Mouse (Mus musculus) common myeloid progenitor, adult 5-6 weeks (primary cell): ENCODE results near the gene Olfr702. TPM values are rescaled to one million over a fixed set of nuclear protein-coding genes. Genes with fewer than 3 reads are reported as not detected.

Experiments used
- ATAC-seq: replicated peaks from 2 replicates; pipeline ENCODE4 v1.8.0; 2016; ENCODE audit warnings: low read depth, mild to moderate bottlenecking, moderate TSS enrichment, inconsistent platforms; ENCODE audit not compliant: poor library complexity, severe bottlenecking
- total RNA-seq: library from RNA; stranded (forward); fragments of 200-1000, 187-1606 nt; gene quantifications from 2 replicates; pipeline ENCODE4 v1.2.3, GENCODE M21; 2017

Olfr702 gene
- not detected in 2 replicates for total RNA-seq

GRCm38 (mm10) chr7:106833793-106834192 is at the start of gene Olfr702:
Gene Olfr702, minus strand, starts transcription at chr7:106833893.
- ATAC-seq = no peak

- ATAC-seq = no peak
These were observed 43.1 kb upstream of the Olfr702 start, which contains the start of gene Olfr705 for GRCm38 (mm10) chr7:106876791-106877190. Gene Olfr705, minus strand, starts transcription at chr7:106876891.

- ATAC-seq = no peak
These were observed 29.2 kb upstream of the Olfr702 start, which contains the start of gene Olfr704 for GRCm38 (mm10) chr7:106862885-106863284. Gene Olfr704, plus strand, starts transcription at chr7:106863185.

- ATAC-seq = no peak
These were observed 9.4 kb upstream of the Olfr702 start, which contains the start of gene Olfr703 for GRCm38 (mm10) chr7:106843060-106843459. Gene Olfr703, plus strand, starts transcription at chr7:106843360.

- no peak for ATAC-seq
These were observed 15.3 kb downstream of the Olfr702 start for GRCm38 (mm10) chr7:106818414-106818813.

- ATAC-seq = peak; percentile 88
These were observed 17.9 kb downstream of the Olfr702 start for GRCm38 (mm10) chr7:106815775-106816174.

- no peak for ATAC-seq
These were observed 19.9 kb downstream of the Olfr702 start, which contains the start of gene Olfr701 for GRCm38 (mm10) chr7:106813829-106814228. Gene Olfr701, plus strand, starts transcription at chr7:106814129.

- ATAC-seq = no peak
These were observed 25.0 kb downstream of the Olfr702 start, which contains the start of gene Olfr700 for GRCm38 (mm10) chr7:106808734-106809133. Gene Olfr700, minus strand, starts transcription at chr7:106808834.

- no peak for ATAC-seq
These were observed 40.6 kb downstream of the Olfr702 start, which contains the start of gene Olfr699 for GRCm38 (mm10) chr7:106793098-106793497. Gene Olfr699, minus strand, starts transcription at chr7:106793198.

GRCm38 (mm10) chr7:106788330-106788729 is 45.4 kb downstream of the Olfr702 start:
- 0 out of 2 replicates have a peak, but pooled peaks have one; percentile 52 for ATAC-seq

Other genes with a start within 250 kb of the Olfr702 start
- not detected in 2 replicates for gene Olfr693, start 153.3 kb downstream of the Olfr702 start, total RNA-seq
- gene Olfr694, start 142.1 kb downstream of the Olfr702 start, total RNA-seq = not detected in 2 replicates
- gene Olfr695, start 117.5 kb downstream of the Olfr702 start, total RNA-seq = not detected in 2 replicates
- gene Olfr697, start 91.5 kb downstream of the Olfr702 start, total RNA-seq = not detected in 2 replicates
- gene Olfr698, start 78.5 kb downstream of the Olfr702 start, total RNA-seq = not detected in 2 replicates
- not detected in 2 replicates for gene Olfr699, start 40.7 kb downstream of the Olfr702 start, total RNA-seq
- not detected in 2 replicates for gene Olfr700, start 25.1 kb downstream of the Olfr702 start, total RNA-seq
- not detected in 2 replicates for gene Olfr701, start 19.8 kb downstream of the Olfr702 start, total RNA-seq
- gene Olfr703, start 9.5 kb upstream of the Olfr702 start, total RNA-seq = not detected in 2 replicates
- gene Olfr704, start 29.3 kb upstream of the Olfr702 start, total RNA-seq = not detected in 2 replicates
- not detected in 2 replicates for gene Olfr705, start 43.0 kb upstream of the Olfr702 start, total RNA-seq
- not detected in 2 replicates for gene Olfr706, start 54.3 kb upstream of the Olfr702 start, total RNA-seq
- not detected in 2 replicates for gene Olfr707, start 67.3 kb upstream of the Olfr702 start, total RNA-seq
- gene Olfr1532-ps1, start 74.1 kb upstream of the Olfr702 start, total RNA-seq = not detected in 2 replicates
- not detected in 2 replicates for gene Olfr709-ps1, start 98.3 kb upstream of the Olfr702 start, total RNA-seq
- gene Olfr710, start 114.4 kb upstream of the Olfr702 start, total RNA-seq = not detected in 2 replicates
- gene Olfr6, start 130.0 kb upstream of the Olfr702 start, total RNA-seq = not detected in 2 replicates
- gene Olfr711, start 141.6 kb upstream of the Olfr702 start, total RNA-seq = not detected in 2 replicates
- gene Olfr2, start 172.2 kb upstream of the Olfr702 start, total RNA-seq = 0.87 TPM in 1 of 2 replicates, not detected in the other
- gene Olfr713, start 197.3 kb upstream of the Olfr702 start, total RNA-seq = not detected in 2 replicates
- not detected in 2 replicates for gene Olfr714, start 237.1 kb upstream of the Olfr702 start, total RNA-seq